Mouse (Mus musculus) cerebellum, adult 2 months (tissue): ENCODE results near the gene Ubl7. TPM values are rescaled to one million over a fixed set of nuclear protein-coding genes. Genes with fewer than 3 reads are reported as not detected.

Experiments used
- DNase-seq, 2 experiments: peaks; one replicate each; pipeline ENCODE4 v3.0.0; 2021
- H3K27ac ChIP-seq: fragments of 200-500 bp; 2 replicates; pipeline ENCODE4 v1.5.1; 2012; ENCODE audit warnings: low read length, control low read depth, inconsistent platforms; ENCODE audit not compliant: insufficient read depth
- H3K27me3 ChIP-seq: fragments of 200-500 bp; 2 replicates; pipeline ENCODE4 v1.6.1; 2012; ENCODE audit warnings: inconsistent platforms, mild to moderate bottlenecking, low read length, moderate library complexity; ENCODE audit not compliant: control insufficient read depth, insufficient read depth
- H3K4me1 ChIP-seq: fragments of 200-500 bp; 2 replicates; pipeline ENCODE4 v1.6.1; 2011; ENCODE audit warnings: low read length; ENCODE audit not compliant: control insufficient read depth, insufficient read depth
- H3K4me3 ChIP-seq: fragments of 200-500 bp; replicated peaks from 2 replicates; pipeline ENCODE3; 2011; ENCODE audit warnings: mild to moderate bottlenecking, low read depth, low read length, control low read depth; ENCODE audit not compliant: insufficient read depth
- CTCF ChIP-seq: fragments of 200-500 bp; IDR thresholded peaks from 2 replicates; pipeline ENCODE4 v1.5.1; 2011; ENCODE audit warnings: low read depth, mild to moderate bottlenecking, control low read depth, low read length, moderate library complexity, borderline replicate concordance; ENCODE audit not compliant: insufficient read depth
- POLR2A ChIP-seq: fragments of 200-500 bp; IDR thresholded peaks from 2 replicates; pipeline ENCODE4 v1.6.1; 2011; ENCODE audit warnings: low read length, control low read depth, borderline replicate concordance; ENCODE audit not compliant: insufficient read depth
- WGBS: fragments of 180-500 bp; shearing (Covaris S2); methylation state at CpG from one replicate; pipeline ENCODE4 v1.1.7; 2018; 5-methylcytosine and 5-hydroxymethylcytosine counted together
- polyA plus RNA-seq: library from polyadenylated mRNA; depleted of rRNA; stranded (reverse); fragments of >200 nt; gene quantifications from 2 replicates; pipeline ENCODE4 v1.2.3, GENCODE M21; 2012

Ubl7 gene
- polyA plus RNA-seq, 1 experiment = 133 TPM

DNA sequence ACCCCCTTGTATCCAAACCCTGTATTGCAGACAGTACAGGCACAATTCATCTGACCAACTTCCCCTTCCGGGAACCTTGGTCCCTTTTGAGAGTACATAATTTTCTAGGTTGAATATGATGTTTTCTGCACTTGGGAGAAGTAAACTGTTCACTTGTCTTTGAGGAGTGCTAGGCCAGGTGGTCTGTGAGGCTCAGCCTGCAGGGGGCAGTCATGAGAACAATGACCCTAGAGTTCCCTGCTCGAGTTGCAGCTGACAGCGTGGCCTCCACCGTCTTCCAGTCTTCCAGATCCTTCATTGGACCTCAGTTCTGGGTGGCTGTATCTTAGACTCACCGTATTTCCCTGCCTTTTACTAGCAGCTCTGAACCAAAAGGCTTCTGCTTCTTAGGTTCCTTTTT, 33.8 kb downstream of the Ubl7 start:
- WGBS = 22% methylated on average over 5 of the region's 5 CpGs
- Histone ChIP-seq H3K27ac (peak overlapping the region; percentile 46; the same call in 1 of the 2 replicates), H3K4me1 (peaks cover 70% of the 10 kb centered on the region), H3K27me3 (no peaks in the 10 kb centered on the region), H3K4me3 (no peak overlapping the region)
- DNase-seq = peak; percentile 74 to 76
- TF ChIP-seq POLR2A (no peak), CTCF (peak; percentile 78)

DNA sequence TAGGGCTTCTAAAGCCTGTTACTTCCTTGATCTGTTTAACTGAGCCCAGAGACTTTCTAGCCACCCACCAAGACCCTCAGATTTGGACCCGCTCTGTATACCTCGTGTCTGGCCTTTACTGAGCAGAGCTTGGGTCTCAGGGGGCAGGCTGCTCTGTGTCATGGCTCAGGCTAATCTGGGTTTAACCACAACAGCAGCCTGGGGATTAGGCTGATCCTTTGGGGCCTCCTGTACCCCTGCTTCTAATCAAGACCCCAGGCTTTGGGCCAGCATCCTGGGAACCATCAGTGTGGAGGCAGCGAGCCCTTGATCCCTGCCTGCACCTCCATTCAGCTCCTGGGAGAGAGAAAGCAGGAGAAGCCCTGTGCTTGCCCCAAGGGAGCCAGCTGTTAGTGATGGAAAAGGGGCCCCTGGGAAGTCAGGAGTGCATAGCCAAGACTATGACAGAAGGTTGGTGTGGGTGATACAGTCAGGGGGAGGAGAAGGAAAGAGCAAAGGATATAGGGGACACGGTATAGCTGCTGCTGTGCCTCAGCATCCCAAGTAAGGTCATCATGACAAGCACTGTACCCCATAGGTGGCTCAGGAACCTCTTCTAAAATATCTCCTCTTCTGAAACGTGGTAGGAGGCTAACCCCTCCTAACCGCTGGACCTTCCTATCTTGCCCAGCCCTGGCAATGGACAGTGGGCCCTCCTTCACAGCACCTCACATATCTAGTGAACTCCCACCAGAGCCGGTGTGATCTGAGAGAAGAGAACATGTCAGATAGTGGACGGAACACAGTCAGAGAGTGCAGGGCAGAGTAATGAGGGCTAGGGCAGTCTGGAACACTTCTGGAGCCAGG, 35.2 kb downstream of the Ubl7 start:
- H3K4me3 ChIP-seq = peak overlapping the region; percentile 4
- DNase-seq = no peak
- peak overlapping the region; percentile 63; the same call in 1 of the 2 replicates for H3K27ac ChIP-seq
- no peak for TF ChIP-seq POLR2A
- no peak for TF ChIP-seq CTCF
- H3K4me1 ChIP-seq = peaks cover 84% of the 10 kb centered on the region
- no peaks in the 10 kb centered on the region for H3K27me3 ChIP-seq
- 57% methylated on average over 8 of the region's 8 CpGs for WGBS

DNA sequence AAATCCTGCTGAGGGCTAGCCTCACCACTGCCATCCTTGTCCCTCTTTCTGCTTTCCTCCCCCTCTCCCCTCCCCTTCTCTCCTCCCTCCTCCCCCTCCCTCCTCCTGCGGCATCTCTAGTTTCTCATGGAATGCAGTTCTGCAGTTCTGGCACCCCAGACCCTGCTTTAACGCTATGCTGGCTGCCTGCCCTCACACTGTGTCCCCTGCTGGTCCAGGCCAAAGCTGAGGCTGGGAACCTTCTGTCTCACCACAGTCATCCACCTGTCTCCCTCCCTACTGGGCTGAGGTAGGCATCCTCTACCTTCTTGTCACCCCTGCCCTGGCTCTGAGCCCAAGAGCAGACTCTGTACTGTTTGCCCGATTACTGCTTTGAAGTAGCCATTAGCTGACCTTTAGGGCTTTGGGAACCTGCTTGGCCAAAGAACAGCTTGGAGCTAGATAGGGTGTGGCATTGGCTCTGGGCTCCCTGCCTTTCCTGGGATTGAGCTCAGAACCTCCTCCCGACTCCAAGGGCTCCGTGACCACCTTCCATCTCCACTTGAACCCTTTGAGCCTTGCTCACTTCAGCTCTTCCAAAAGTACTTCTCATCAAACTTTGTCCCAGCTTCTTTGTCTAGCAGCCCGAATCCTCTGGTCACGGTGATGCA, 36.7 kb downstream of the Ubl7 start:
- WGBS = 23% methylated on average over 7 of the region's 7 CpGs
- DNase-seq = peak; percentile 89
- TF ChIP-seq POLR2A = no peak
- TF ChIP-seq CTCF = no peak
- peaks cover 93% of the 10 kb centered on the region for H3K4me1 ChIP-seq
- no peaks in the 10 kb centered on the region for H3K27me3 ChIP-seq
- peak overlapping the region; percentile 73 for H3K27ac ChIP-seq
- peak overlapping the region; percentile 11 for H3K4me3 ChIP-seq

DNA sequence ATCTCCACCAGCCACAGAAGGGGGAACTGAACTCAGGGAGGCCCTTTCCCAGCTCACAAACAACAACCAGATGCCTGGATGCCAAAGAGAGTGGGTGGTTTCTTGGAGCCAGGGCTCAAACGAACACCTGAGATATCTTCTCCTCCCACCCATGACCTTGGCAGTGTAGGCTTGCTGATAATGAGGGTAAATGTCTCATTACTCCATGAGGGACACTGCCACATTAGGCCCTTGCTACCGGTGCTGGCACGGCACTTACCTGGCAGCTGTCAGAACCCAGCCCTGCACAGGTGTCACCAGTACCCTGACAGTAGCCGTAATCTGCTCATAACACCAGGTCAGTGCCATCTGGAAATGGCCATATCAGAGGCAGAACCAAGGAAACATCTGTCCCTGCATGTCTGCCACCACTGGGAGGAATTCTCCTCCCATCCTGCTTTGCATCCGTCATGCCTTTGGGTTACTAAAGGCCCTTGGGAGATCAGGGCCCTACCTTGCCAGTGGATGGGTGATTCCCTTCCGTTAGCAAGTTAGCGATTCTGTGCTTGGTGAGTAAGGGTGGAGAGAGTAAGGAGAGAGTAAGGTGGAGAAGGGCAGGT, 37.7 kb downstream of the Ubl7 start:
- H3K4me3 ChIP-seq = no peak overlapping the region
- DNase-seq = no peak
- no peaks in the 10 kb centered on the region for H3K27me3 ChIP-seq
- H3K4me1 ChIP-seq = peaks cover 90% of the 10 kb centered on the region
- TF ChIP-seq POLR2A (no peak), CTCF (no peak)
- 33% methylated on average over 7 of the region's 7 CpGs for WGBS
- peak overlapping the region; percentile 73 for H3K27ac ChIP-seq

DNA sequence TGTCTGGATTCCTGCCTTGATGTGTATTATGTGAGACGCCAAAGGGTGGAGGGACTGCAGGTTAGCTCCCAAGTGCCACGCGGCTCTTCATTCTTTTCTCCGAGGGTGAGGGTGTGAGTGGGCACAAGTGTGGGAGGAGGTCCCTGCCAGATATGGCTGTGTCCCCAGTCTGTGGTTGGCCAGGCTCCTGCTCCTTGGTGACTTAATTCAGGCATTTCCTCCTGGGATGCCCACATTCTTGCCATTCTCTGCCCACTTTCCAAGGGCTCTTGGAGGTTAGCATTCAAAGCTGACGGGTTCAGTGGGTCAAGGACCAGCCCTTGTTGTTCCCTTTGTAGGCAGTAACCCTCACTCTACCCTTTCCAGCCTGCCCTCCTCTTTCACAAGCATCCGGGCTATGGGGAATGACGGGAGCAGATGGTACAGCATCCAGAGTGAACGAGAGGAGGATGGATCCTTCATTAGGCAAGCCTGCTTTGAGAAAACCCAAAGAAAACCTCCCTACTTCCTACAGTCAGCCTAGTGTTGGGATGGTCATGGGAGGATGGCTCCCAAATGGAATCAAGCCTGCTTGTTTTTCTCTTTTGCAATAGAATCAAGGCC, 38.4 kb downstream of the Ubl7 start:
- no peaks in the 10 kb centered on the region for H3K27me3 ChIP-seq
- TF ChIP-seq CTCF (no peak), POLR2A (no peak)
- 22% methylated on average over 8 of the region's 8 CpGs for WGBS
- no peak overlapping the region for H3K4me3 ChIP-seq
- DNase-seq = no peak
- peaks cover 89% of the 10 kb centered on the region for H3K4me1 ChIP-seq
- H3K27ac ChIP-seq = peak overlapping the region; percentile 73; the same call in 1 of the 2 replicates

DNA sequence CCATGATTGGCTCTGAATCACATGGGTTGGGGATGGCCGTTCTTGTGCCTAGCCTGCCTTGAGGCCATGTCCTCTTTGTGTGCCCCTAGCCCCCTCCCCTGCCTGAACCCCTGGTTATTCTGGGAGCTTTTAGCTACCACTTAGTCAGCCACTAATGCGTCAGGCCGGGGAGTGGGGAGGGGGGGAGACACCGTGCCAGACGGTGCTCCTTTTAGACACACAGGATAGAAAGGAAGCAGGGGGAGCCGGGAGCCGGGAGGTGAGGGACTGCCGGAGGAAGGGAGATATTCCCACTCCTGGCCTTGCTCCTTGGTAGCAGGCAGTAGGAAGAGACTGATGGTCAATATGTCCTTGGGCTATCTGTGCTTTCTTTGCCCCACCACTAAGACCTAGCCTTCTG, 39.1 kb downstream of the Ubl7 start:
- Histone ChIP-seq H3K27me3 (no peaks in the 10 kb centered on the region), H3K4me3 (peak overlapping the region; percentile 20), H3K27ac (peak overlapping the region; percentile 65), H3K4me1 (peaks cover 87% of the 10 kb centered on the region)
- WGBS = 12% methylated on average over 8 of the region's 8 CpGs
- no peak for TF ChIP-seq CTCF
- no peak for TF ChIP-seq POLR2A
- DNase-seq = no peak

DNA sequence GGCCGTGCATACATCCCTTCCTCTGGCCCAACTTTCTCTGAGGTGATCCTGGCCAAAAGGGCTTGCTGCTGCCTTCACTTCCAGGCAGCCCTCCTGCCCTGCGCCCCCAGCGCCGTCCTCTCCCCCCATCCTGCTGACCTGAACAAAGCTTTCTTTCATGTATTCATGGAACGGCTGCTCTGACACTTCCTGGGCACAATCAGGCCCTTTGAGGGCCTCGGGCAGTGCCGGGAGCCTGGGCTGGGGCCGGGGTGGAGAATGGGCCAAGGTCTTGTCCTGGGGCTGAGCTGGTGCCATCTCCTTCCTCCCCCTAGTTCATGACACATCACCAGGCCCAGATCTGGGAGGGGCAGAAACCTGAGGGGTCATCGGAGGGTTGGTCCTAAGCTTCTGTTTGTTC, 39.7 kb downstream of the Ubl7 start:
- DNase-seq = peak in 1 of 2 experiments; percentile 58
- H3K4me3 ChIP-seq = peak overlapping the region; percentile 20
- TF ChIP-seq POLR2A (no peak), CTCF (no peak)
- H3K27me3 ChIP-seq = no peaks in the 10 kb centered on the region
- peak overlapping the region; percentile 65 for H3K27ac ChIP-seq
- WGBS = 49% methylated on average over 9 of the region's 9 CpGs
- H3K4me1 ChIP-seq = peaks cover 81% of the 10 kb centered on the region

DNA sequence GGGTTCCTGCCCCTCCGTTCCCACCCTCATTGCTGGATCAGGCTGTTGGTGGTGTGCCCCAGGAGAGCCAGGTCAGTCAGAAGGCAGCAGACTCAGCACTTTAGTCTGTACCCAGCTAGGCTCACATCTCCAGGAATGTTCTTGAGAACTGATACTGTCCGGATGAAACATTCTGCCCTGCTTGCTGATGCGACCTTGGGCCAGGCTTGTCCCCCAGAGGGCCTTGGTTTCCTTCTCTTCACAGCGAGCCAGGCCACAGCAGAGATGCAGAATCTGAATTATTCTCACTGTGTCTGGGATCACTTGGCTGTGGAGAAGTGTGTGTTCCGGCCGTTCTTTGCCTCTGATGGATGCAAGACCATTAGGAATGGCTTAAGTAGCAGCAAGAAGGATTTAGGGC, 41.2 kb downstream of the Ubl7 start:
- H3K27me3 ChIP-seq = no peaks in the 10 kb centered on the region
- H3K4me3 ChIP-seq = no peak overlapping the region
- H3K4me1 ChIP-seq = peaks cover 67% of the 10 kb centered on the region
- no peak for DNase-seq
- peak overlapping the region; percentile 22; the same call in 1 of the 2 replicates for H3K27ac ChIP-seq
- WGBS = 43% methylated on average over 6 of the region's 6 CpGs
- TF ChIP-seq CTCF (no peak), POLR2A (no peak)
